Mouse (Mus musculus) CH12.LX (cell line): ENCODE measurements around the gene Fap. TPM values are rescaled to one million over a fixed set of nuclear protein-coding genes. Genes with fewer than 3 reads are reported as not detected.

Experiments
- DNase-seq: peaks from one replicate; pipeline ENCODE4 v3.0.0-alpha.2; 2013; ENCODE audit errors: extremely low read depth
- H3K27ac ChIP-seq: 2 replicates; pipeline ENCODE4 v1.5.1; 2012; ENCODE audit warnings: low read depth, mild to moderate bottlenecking, control low read depth, moderate library complexity; ENCODE audit not compliant: insufficient read depth
- H3K27me3 ChIP-seq: replicated peaks from 2 replicates; pipeline ENCODE3; 2012; ENCODE audit warnings: inconsistent platforms
- H3K36me3 ChIP-seq, 2 experiments: replicated peaks in 1 of 2; 2 replicates each; pipeline versions ENCODE3 to v1.6.1; 2012; ENCODE audit warnings: inconsistent platforms in 1 of 2, low read length in 1 of 2, mild to moderate bottlenecking in 1 of 2, mixed read lengths in 1 of 2, moderate library complexity in 1 of 2; ENCODE audit not compliant: control insufficient read depth in 1 of 2, insufficient read depth in 1 of 2
- H3K4me1 ChIP-seq, 2 experiments: 2 replicates each; pipeline ENCODE4 v1.6.1; 2012; ENCODE audit warnings: inconsistent platforms in 1 of 2, moderate library complexity in 1 of 2; ENCODE audit not compliant: insufficient read depth in 2 of 2, control insufficient read depth in 1 of 2
- H3K4me2 ChIP-seq: 2 replicates; pipeline ENCODE4 v1.6.1; 2012; ENCODE audit warnings: low read depth, mild to moderate bottlenecking, control low read depth; ENCODE audit not compliant: poor library complexity, insufficient read depth, severe bottlenecking
- H3K4me3 ChIP-seq, 3 experiments: fragments of 150-350 bp in 1 of 3; sonication (generic) in 1 of 3; replicated peaks in 1 of 3; 2 replicates each; pipeline versions ENCODE3 to v1.5.1; 2011 to 2012; ENCODE audit warnings: low read depth in 2 of 3, low read length in 2 of 3, mild to moderate bottlenecking in 2 of 3, moderate library complexity in 2 of 3, control low read depth in 1 of 3, improper control_type of control experiment in 1 of 3, inconsistent platforms in 1 of 3, mixed read lengths in 1 of 3; ENCODE audit not compliant: poor library complexity in 1 of 3
- H3K79me2 ChIP-seq: replicated peaks from 2 replicates; pipeline ENCODE4 v1.6.1; 2012; ENCODE audit warnings: mild to moderate bottlenecking, moderate library complexity; ENCODE audit not compliant: control insufficient read depth, poor library complexity, insufficient read depth, severe bottlenecking; ENCODE audit errors: extremely low read depth
- H3K9ac ChIP-seq: 2 replicates; pipeline ENCODE4 v1.6.1; 2012; ENCODE audit warnings: low read depth, mild to moderate bottlenecking, control low read depth, moderate library complexity; ENCODE audit not compliant: insufficient read depth
- H3K9me3 ChIP-seq: replicated peaks from 2 replicates; pipeline ENCODE3; 2012; ENCODE audit warnings: low read length, inconsistent platforms, mixed read lengths
- BHLHE40 ChIP-seq: IDR thresholded peaks from 2 replicates; pipeline ENCODE4 v1.6.1; 2011; ENCODE audit warnings: mild to moderate bottlenecking, low read depth, low read length, improper control_type of control experiment
- E2F4 ChIP-seq: IDR thresholded peaks from 2 replicates; pipeline ENCODE4 v1.6.1; 2011; ENCODE audit warnings: low read depth, low read length, improper control_type of control experiment; ENCODE audit not compliant: insufficient replicate concordance
- EP300 ChIP-seq: IDR thresholded peaks from 2 replicates; pipeline ENCODE4 v1.6.1; 2011; ENCODE audit warnings: low read length, improper control_type of control experiment
- GABPA ChIP-seq: IDR thresholded peaks from 2 replicates; pipeline ENCODE4 v1.6.1; 2012; ENCODE audit warnings: low read depth, low read length, improper control_type of control experiment, inconsistent platforms; ENCODE audit not compliant: insufficient replicate concordance
- IRF4 ChIP-seq: IDR thresholded peaks from 2 replicates; pipeline ENCODE4 v1.6.1; 2014; ENCODE audit warnings: low read depth, mild to moderate bottlenecking, inconsistent platforms, low read length, improper control_type of control experiment
- JUND ChIP-seq: conservative IDR thresholded peaks from 2 replicates; pipeline ENCODE4 v1.6.1; 2011; ENCODE audit warnings: low read depth, low read length, improper control_type of control experiment
- MAFK ChIP-seq: IDR thresholded peaks from 2 replicates; pipeline ENCODE4 v1.6.1; 2011; ENCODE audit warnings: low read length, improper control_type of control experiment; ENCODE audit not compliant: insufficient replicate concordance
- MAZ ChIP-seq: IDR thresholded peaks from 2 replicates; pipeline ENCODE4 v1.6.1; 2012; ENCODE audit warnings: low read depth, mild to moderate bottlenecking, inconsistent platforms, low read length, improper control_type of control experiment, moderate library complexity
- MEF2A ChIP-seq: IDR thresholded peaks from 2 replicates; pipeline ENCODE4 v1.6.1; 2014; ENCODE audit warnings: low read depth, mild to moderate bottlenecking, inconsistent platforms, low read length, improper control_type of control experiment, borderline replicate concordance
- MYC ChIP-seq: IDR thresholded peaks from 2 replicates; pipeline ENCODE4 v1.6.1; 2011; ENCODE audit warnings: low read depth, mild to moderate bottlenecking, improper control_type of control experiment, low read length
- PAX5 ChIP-seq: IDR thresholded peaks from 2 replicates; pipeline ENCODE4 v1.6.1; 2012; ENCODE audit warnings: low read length, inconsistent platforms, mixed read lengths
- POLR2A ChIP-seq: IDR thresholded peaks from 2 replicates; pipeline ENCODE4 v1.6.1; 2011; ENCODE audit warnings: low read depth, mild to moderate bottlenecking, improper control_type of control experiment, low read length
- POLR2AphosphoS2 ChIP-seq: IDR thresholded peaks from 2 replicates; pipeline ENCODE4 v1.6.1; 2011; ENCODE audit warnings: low read depth, low read length, improper control_type of control experiment
- RAD21 ChIP-seq: IDR thresholded peaks from 2 replicates; pipeline ENCODE4 v1.6.1; 2011; ENCODE audit warnings: low read depth, mild to moderate bottlenecking, low read length, improper control_type of control experiment, moderate library complexity
- RCOR1 ChIP-seq: conservative IDR thresholded peaks from 2 replicates; pipeline ENCODE4 v1.6.1; 2012; ENCODE audit warnings: low read depth, mild to moderate bottlenecking, inconsistent platforms, low read length, improper control_type of control experiment
- TBP ChIP-seq: conservative IDR thresholded peaks from 2 replicates; pipeline ENCODE4 v1.6.1; 2011; ENCODE audit warnings: low read depth, low read length, improper control_type of control experiment
- TCF12 ChIP-seq: IDR thresholded peaks from 2 replicates; pipeline ENCODE4 v1.6.1; 2014; ENCODE audit warnings: low read depth, mild to moderate bottlenecking, inconsistent platforms, low read length, improper control_type of control experiment
- USF2 ChIP-seq: conservative IDR thresholded peaks from 2 replicates; pipeline ENCODE4 v1.6.1; 2011; ENCODE audit warnings: low read depth, low read length, improper control_type of control experiment
- ZC3H11A ChIP-seq: IDR thresholded peaks from 2 replicates; pipeline ENCODE4 v1.6.1; 2012; ENCODE audit warnings: low read depth, mild to moderate bottlenecking, inconsistent platforms, low read length, improper control_type of control experiment
- ZMIZ1 ChIP-seq: IDR thresholded peaks from 2 replicates; pipeline ENCODE4 v1.6.1; 2012; ENCODE audit warnings: low read depth, mild to moderate bottlenecking, inconsistent platforms, low read length, improper control_type of control experiment
- dilution Hi-C: fragments of 300-500 bp; cut with MboI; formaldehyde crosslinking; loops from 2 replicates; pipeline ENCODE4 v1.14.3; 2020; ENCODE audit warnings: low sequenced_read_pairs; ENCODE audit not compliant: extremely low pct_unique_long_range_greater_than_20kb, extremely low pct_ligation_motif_present
- in situ Hi-C: fragments of 300-500 bp; cut with MboI; formaldehyde crosslinking; loops from 3 replicates; pipeline ENCODE4 v1.14.3; 2019; ENCODE audit warnings: low sequenced_read_pairs, low pct_ligation_motif_present, low pct_unique_long_range_greater_than_20kb, mixed read lengths
- polyA plus RNA-seq: library from polyadenylated mRNA; unstranded; fragments of >175 nt; gene quantifications from 2 replicates; pipeline ENCODE4 v1.2.1, GENCODE M21; 2012; ENCODE audit warnings: low read depth; ENCODE audit not compliant: insufficient read length
- total RNA-seq, 2 experiments: library from RNA; depleted of rRNA; stranded (reverse); fragments of 300-350 nt in 1 of 2; fragments of >200 nt in 1 of 2; gene quantifications; 2 replicates each; pipeline ENCODE4 v1.2.3; 2012 to 2014

Fap gene
- total and polyA plus RNA-seq, 3 experiments: 0.15 TPM; not detected in 2

- Histone ChIP-seq H3K4me3 (no peak overlapping the region), H3K36me3 (no peaks in the 10 kb centered on the region), H3K27me3 (no peaks in the 10 kb centered on the region), H3K4me1 (no peaks in the 10 kb centered on the region; a peak in 1 of 4 replicates), H3K79me2 (no peaks in the 10 kb centered on the region), H3K27ac (no peak overlapping the region), H3K9me3 (no peaks in the 10 kb centered on the region), H3K9ac (no peak overlapping the region), H3K4me2 (no peak overlapping the region)
- dilution Hi-C loops (no loop called here), in situ Hi-C loops (no loop called here)
- TF ChIP-seq ZMIZ1: no peak
- no peak for TF ChIP-seq GABPA
- TF ChIP-seq MAZ: no peak
- no peak for DNase-seq
These were observed 42.8 kb downstream of the Fap start for GRCm38 (mm10) chr2:62531065-62531464.

DNA sequence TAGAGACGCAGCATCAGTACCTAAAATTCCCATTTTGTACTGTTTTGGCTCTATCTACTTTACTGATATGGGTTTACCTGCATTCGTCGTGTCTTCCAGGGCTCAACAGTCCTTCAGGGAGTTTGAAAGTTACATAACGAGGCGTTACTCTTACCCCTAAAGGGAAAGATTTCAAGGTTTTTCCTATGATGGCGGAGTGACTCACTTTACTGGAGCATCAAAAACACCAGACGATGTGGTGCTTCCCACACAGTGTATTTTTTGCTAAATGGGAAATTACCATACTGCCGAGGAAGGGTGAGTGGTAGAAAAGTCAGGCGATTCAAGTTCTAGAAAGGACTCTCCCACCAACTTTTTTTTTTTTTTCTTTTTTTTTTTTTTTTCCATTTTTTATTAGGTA lies 47.5 kb downstream of the Fap start:
- dilution Hi-C loops (no loop called here), in situ Hi-C loops (no loop called here)
- Histone ChIP-seq H3K9ac (no peak overlapping the region), H3K4me3 (no peak overlapping the region), H3K36me3 (no peaks in the 10 kb centered on the region), H3K4me1 (no peaks in the 10 kb centered on the region; a peak in 1 of 4 replicates), H3K27ac (no peak overlapping the region), H3K79me2 (no peaks in the 10 kb centered on the region), H3K9me3 (no peaks in the 10 kb centered on the region), H3K4me2 (no peak overlapping the region), H3K27me3 (no peaks in the 10 kb centered on the region)
- TF ChIP-seq IRF4 (no peak), MEF2A (peak; percentile 26; the same call in 1 of the 2 replicates)
- DNase-seq: peak; percentile 3

DNA sequence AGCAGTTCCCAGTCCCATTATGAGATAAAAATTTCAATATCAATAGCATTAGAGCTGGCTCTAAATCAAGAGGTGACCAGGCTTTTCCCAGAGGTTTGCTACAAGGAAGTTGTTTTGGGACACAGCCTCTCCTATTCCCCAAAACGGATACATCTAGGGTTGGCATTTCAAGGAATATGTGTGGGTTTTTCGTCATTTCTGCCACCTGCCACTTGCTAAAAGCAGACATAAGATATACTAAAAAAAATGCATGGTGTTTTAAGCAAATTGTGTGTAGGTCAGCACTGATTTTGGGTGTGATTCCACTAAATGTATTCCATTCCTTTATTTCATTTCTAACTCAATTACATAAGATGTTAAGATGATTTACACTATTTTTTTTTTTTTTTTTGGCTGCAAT lies 56.1 kb downstream of the Fap start:
- H3K9ac ChIP-seq: no peak overlapping the region
- no peaks in the 10 kb centered on the region for H3K9me3 ChIP-seq
- H3K4me2 ChIP-seq: no peak overlapping the region
- no peaks in the 10 kb centered on the region for H3K36me3 ChIP-seq
- DNase-seq: no peak
- TF ChIP-seq TCF12 (no peak), ZC3H11A (no peak), EP300 (no peak), E2F4 (no peak), MYC (no peak), MAFK (no peak), JUND (no peak), MAZ (no peak), BHLHE40 (no peak), RCOR1 (no peak), TBP (no peak), RAD21 (no peak), IRF4 (no peak), PAX5 (no peak), MEF2A (no peak), POLR2AphosphoS2 (no peak), ZMIZ1 (no peak), POLR2A (no peak), USF2 (no peak)
- TF ChIP-seq, all 38 proteins: peak for 0
- no peaks in the 10 kb centered on the region for H3K27me3 ChIP-seq
- H3K4me1 ChIP-seq: no peaks in the 10 kb centered on the region
- in situ Hi-C loops (no loop called here), dilution Hi-C loops (no loop called here)
- no peak overlapping the region for H3K4me3 ChIP-seq
- no peak overlapping the region for H3K27ac ChIP-seq
- no peaks in the 10 kb centered on the region for H3K79me2 ChIP-seq
